Mouse (Mus musculus) G1E (cell line): Measurements from ENCODE around the gene Edem2. TPM values are rescaled to one million over a fixed set of nuclear protein-coding genes. Genes with fewer than 3 reads are reported as not detected.
A peak's percentile ranks its signal among the peaks of the same experiment; 100 is the strongest.

Source experiments
- ATAC-seq: 2 replicates; pipeline ENCODE4 v1.8.0; 2016; ENCODE audit warnings: mild to moderate bottlenecking; ENCODE audit not compliant: insufficient number of reproducible peaks, poor library complexity, low FRiP score, severe bottlenecking; ENCODE audit errors: extremely low read depth
- DNase-seq: peaks from one replicate; pipeline ENCODE4 v3.0.0; 2012; ENCODE audit warnings: low spot score
- H3K27me3 ChIP-seq: 2 replicates; pipeline ENCODE4 v1.6.1; 2012; ENCODE audit warnings: mild to moderate bottlenecking, low read length, inconsistent platforms; ENCODE audit not compliant: insufficient read depth
- H3K36me3 ChIP-seq: replicated peaks from 2 replicates; pipeline ENCODE3; 2012; ENCODE audit warnings: mild to moderate bottlenecking, inconsistent platforms
- H3K4me1 ChIP-seq: 2 replicates; pipeline ENCODE4 v1.6.1; 2012; ENCODE audit warnings: low read depth, low read length, inconsistent platforms, mixed read lengths; ENCODE audit not compliant: insufficient read depth
- H3K4me3 ChIP-seq: 2 replicates; pipeline ENCODE4 v1.5.1; 2012; ENCODE audit warnings: low read depth, mild to moderate bottlenecking, inconsistent platforms, low read length, moderate library complexity, mixed read lengths
- H3K9me3 ChIP-seq: replicated peaks from 2 replicates; pipeline ENCODE4 v1.6.1; 2012; ENCODE audit warnings: inconsistent platforms
- CTCF ChIP-seq: IDR thresholded peaks from 2 replicates; pipeline ENCODE4 v1.5.1; 2012; ENCODE audit warnings: low read depth, low read length, inconsistent platforms, mixed read lengths
- GATA1 ChIP-seq: IDR thresholded peaks from 2 replicates; pipeline ENCODE4 v1.6.1; 2012; ENCODE audit warnings: borderline replicate concordance, low read length, inconsistent platforms, mixed read lengths
- GATA2 ChIP-seq: IDR thresholded peaks from 2 replicates; pipeline ENCODE4 v1.6.1; 2012; ENCODE audit warnings: low read depth, low read length, inconsistent platforms, borderline replicate concordance
- POLR2AphosphoS5 ChIP-seq: IDR thresholded peaks from 2 replicates; pipeline ENCODE4 v1.6.1; 2012; ENCODE audit warnings: low read depth, low read length, inconsistent platforms; ENCODE audit not compliant: insufficient replicate concordance
- TAL1 ChIP-seq: conservative IDR thresholded peaks from 2 replicates; pipeline ENCODE4 v1.6.1; 2012; ENCODE audit warnings: low read depth, low read length, inconsistent platforms, mixed read lengths
- polyA plus RNA-seq: library from polyadenylated mRNA; stranded (reverse); fragments of >175 nt; gene quantifications from 2 replicates; pipeline ENCODE4 v1.2.3, GENCODE M21; 2012
- total RNA-seq, 2 experiments: library from RNA; stranded (forward) in 1 of 2; stranded (reverse) in 1 of 2; fragments of 200-1000 nt in 1 of 2; fragments of >200 nt in 1 of 2; fragmentation: Nextera tagmentation in 1 of 2; gene quantifications; 2 replicates each; pipeline ENCODE4 v1.2.3; 2014 to 2017

The Edem2 gene
- total and polyA plus RNA-seq, 3 experiments: 33.8 to 38.3 (median 36.9) TPM

DNA sequence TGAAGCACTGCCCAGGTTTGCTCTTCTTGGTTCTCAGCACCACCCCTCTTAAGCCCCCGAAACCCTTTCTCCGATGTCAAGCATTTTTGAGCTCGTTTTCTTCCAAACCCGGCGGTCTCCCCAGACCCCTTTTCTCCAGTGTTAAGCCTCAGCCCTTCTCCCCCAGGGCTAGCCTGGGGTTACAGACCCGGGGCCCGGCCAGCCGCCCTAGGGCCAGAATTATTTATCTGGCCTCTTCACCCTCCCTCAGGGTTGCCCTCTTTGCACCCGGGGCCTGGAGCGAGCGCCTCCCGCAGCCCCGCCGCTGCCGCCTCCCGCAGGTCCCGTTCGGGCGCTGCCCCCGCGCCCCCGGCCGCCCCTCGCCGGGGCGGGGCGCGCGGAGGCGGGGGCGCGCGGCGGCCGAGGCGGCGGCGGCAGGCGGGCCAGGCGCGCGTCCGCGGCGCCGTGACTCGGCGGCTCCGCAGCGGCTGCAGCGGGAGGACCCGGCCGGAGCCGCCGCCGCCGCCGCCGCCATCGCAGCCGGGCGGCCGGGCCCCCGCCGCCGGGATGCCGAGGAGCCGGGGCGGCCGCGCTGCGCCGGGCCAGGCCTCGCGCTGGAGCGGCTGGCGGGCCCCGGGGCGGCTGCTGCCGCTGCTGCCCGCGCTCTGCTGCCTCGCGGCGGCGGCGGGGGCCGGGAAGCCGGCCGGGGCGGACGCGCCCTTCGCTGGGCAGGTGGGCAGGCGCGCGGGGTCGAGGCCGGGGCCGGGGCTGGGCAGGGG, 45.8 kb upstream of the Edem2 start, which contains the start of gene Mmp24:
Gene Mmp24, plus strand, starts transcription at position 416 of the 758 bp plus-strand sequence.
- H3K27me3 ChIP-seq: peaks cover 39% of the 10 kb centered on the region
- DNase-seq (peak; percentile 19), ATAC-seq (no peak)
- H3K36me3 ChIP-seq: no peaks in the 10 kb centered on the region
- H3K9me3 ChIP-seq: 0 out of 2 replicates have a peak, but pooled peaks cover 3% of the 10 kb centered on the region
- H3K4me3 ChIP-seq: peak within 1 kb of the TSS; percentile 49; the same call in 1 of the 2 replicates
- H3K4me1 ChIP-seq: peaks cover 7% of the 10 kb centered on the region
- TF ChIP-seq GATA1 (no peak), TAL1 (no peak), GATA2 (no peak), CTCF (no peak)

DNA sequence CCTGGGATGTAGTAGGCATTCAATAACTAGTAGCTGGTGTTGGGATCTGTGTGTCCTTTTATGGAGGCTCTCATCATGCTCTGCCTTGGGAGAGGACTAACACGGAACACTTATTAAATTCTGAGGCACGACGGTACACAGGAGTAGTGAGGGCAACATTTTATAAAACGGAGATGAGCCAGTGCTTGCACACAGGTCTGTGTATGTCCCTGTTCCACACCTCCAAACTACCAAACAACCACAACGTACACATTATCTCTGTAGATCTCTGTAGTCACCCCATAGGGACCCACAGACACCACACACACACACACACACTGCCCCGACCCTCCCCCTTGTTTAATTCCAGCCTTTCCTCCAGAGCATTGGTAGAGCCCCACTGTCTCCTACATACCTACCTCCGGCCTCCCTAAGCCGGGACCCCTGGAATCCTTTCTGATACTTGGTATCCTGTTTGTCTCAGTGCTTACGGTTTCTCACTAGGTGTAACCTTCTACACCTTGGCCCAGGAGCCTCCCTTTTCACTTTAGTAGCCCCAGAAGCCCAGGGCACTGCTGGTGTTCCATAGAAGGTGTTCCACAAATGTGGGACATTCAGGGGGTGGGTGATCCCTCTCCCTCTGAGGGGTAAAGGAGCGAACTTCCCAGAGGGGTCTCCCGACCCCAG, 45.1 kb upstream of the Edem2 start:
- Histone ChIP-seq H3K9me3 (0 out of 2 replicates have a peak, but pooled peaks cover 3% of the 10 kb centered on the region), H3K36me3 (no peaks in the 10 kb centered on the region), H3K4me3 (no peak overlapping the region), H3K27me3 (peaks cover 36% of the 10 kb centered on the region), H3K4me1 (peaks cover 7% of the 10 kb centered on the region)
- no peak for TF ChIP-seq GATA2
- no peak for TF ChIP-seq POLR2AphosphoS5
- TF ChIP-seq CTCF: no peak
- no peak for TF ChIP-seq GATA1
- TF ChIP-seq TAL1: no peak
- ATAC-seq (no peak), DNase-seq (no peak)

DNA sequence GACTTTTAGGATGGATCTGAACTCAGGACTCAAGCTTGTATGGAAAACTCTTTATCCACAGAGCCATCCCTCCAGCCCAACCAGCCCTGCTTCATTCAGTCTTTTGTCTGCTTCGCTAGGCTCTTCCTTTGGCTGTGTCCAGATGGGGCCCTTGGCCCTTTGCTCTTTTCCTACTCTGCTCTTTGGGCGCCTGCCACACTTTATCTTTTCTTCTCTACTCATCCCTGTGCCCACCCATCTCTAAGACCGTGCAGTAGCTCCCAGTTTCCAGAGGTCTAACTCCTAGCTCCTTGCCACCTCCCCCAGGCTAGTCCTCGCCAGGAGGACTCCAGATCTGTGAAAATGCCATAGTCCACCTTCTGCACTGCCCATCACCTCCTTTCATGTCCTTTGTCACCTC, 44.4 kb upstream of the Edem2 start:
- H3K27me3 ChIP-seq: peaks cover 33% of the 10 kb centered on the region

DNA sequence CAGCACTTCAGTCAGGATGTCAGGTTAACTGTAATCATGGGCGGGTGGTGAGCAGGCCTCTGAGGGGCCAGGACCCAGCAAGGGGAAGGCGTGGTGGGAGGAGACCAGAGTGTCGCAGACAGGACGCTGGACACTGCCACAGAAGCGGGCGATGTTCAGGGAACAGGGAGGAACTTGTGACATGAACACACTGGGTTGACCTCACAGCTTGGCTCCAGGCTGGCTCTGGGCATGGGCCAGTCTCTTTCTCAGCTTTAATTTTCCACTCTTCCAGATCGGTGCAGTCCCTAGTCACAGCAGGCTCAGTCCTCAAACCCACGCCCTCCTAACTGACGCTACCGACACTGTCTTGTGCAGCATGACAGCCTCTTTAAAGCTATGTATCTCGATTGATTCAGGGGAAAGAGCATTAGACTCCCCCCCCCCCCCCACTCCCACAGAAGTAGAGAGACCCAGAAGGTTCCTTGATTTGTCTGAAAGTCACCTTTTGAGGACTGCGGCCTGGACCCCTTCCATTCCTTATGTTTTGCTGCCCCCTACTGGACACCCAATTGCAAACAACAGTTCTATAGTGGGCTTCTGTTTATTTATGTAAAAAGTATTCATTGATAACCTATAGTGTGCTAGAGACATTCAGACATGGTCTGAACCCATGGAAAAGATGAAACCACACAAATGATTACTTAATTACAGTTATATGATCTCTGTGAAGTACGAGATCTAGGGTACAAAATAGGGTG, 35.6 kb upstream of the Edem2 start:
- DNase-seq (peak; percentile 31), ATAC-seq (no peak)
- peaks cover 18% of the 10 kb centered on the region for H3K4me1 ChIP-seq
- H3K27me3 ChIP-seq: peaks cover 23% of the 10 kb centered on the region
- no peaks in the 10 kb centered on the region for H3K36me3 ChIP-seq
- TF ChIP-seq CTCF (peak; percentile 33; the same call in 1 of the 2 replicates), POLR2AphosphoS5 (no peak), GATA2 (no peak), TAL1 (no peak), GATA1 (no peak)
- H3K4me3 ChIP-seq: no peak overlapping the region
- H3K9me3 ChIP-seq: no peaks in the 10 kb centered on the region

More for the DNA sequence above, 44.4 kb upstream of the Edem2 start:
- no peak for ATAC-seq
- Histone ChIP-seq H3K4me1 (peaks cover 7% of the 10 kb centered on the region; the same call in 1 of the 2 replicates), H3K36me3 (no peaks in the 10 kb centered on the region), H3K9me3 (0 out of 2 replicates have a peak, but pooled peaks cover 3% of the 10 kb centered on the region), H3K4me3 (no peak overlapping the region)
- no peak for DNase-seq
- no peak for TF ChIP-seq CTCF
- TF ChIP-seq GATA2: no peak
- TF ChIP-seq POLR2AphosphoS5: no peak
- no peak for TF ChIP-seq GATA1
- TF ChIP-seq TAL1: no peak

DNA sequence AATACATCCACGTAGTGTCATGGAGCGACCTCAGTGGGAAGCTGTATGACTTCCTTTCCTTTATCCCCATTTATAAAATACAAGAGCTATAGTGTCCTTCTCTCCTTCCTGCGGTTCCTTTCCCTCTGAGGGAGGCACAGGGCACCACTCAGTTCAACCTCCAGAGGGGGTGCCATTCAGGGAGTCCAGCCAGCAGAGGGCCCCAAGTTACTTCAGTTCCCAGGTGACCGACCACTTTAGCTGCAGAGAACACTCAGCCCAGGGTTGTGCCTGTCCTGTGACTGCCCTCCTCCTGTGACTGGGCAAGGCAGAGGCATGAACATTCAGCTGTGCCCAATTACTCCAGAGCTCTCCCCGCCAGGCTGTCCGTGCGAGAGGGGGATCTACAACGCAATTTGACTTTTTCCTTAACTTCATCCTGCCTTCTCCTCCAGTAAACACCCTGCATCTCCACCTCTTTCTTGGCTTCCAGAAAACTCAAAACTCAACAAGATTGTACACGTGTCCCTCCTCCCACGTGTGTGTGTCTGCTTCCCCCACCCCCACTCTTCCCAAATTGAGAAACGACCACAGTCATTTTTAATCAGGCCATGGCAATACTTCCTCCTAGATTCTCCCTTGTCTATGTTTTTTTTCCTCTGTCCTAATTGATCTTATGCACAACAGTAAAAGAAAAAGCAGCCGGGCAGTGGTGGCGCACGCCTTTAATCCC, 27.7 kb upstream of the Edem2 start:
- Histone ChIP-seq H3K9me3 (no peaks in the 10 kb centered on the region), H3K27me3 (peaks cover 49% of the 10 kb centered on the region), H3K4me3 (no peak overlapping the region), H3K36me3 (no peaks in the 10 kb centered on the region), H3K4me1 (peaks cover 8% of the 10 kb centered on the region)
- DNase-seq: no peak
- TF ChIP-seq POLR2AphosphoS5 (no peak), CTCF (no peak), GATA2 (no peak), GATA1 (no peak), TAL1 (no peak)
- no peak for ATAC-seq
